Mouse (Mus musculus): ENCODE measurements around the gene 4921507P07Rik.
"Not testable (repeated sequence)": the region's sequence is repeated elsewhere in the genome, so short reads cannot be mapped to it uniquely, and the experiment has no call there.

The 4921507P07Rik gene

DNA sequence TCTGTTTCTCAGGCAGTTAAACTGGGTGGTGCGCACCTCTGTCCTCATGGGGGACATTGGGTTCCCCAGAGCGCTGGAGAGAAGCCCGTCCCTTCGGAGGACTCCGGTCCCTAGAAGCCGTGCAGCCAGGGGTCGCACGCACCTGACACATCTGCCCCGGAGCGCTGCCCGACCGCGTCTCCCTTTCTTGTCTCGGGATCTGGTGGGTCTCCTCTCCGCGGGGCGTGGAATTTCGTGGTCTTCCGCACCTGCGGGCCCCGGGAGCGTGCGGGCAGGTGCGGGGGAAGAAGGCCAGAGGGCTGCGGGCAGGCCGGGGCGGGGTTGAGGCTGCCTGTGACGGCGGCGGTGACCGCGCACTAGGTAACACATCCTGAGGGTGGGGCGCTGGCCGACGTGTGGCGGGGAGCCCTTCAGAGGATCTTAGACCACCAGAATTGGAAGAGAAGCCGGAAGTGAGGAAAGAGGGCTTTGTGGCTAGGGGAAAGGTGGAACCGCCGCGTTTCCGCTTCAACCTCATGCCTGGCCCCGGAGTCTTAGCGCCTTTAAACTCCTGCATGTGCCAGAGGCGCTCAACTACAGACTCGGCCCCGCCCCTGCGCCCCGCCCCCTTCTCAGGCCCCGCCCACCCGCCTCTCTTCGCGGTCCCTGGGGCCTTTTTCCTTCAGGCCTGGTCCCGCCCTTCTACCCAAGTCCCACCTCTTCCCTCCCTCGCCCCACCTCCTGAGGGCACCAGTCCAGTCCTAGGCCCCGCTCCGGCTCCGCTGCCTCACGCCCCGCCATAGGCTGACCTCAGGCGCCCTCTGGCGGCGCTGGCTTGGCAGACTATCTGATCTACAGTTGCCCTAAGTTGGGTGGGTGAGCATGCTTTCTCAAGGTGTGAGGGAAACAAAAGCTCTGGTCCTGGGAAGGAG lies at the start of gene 4921507P07Rik:
Gene 4921507P07Rik, minus strand, starts transcription at position 332 of the 911 bp plus-strand sequence.
- DNase-seq (ENCODE audit: low spot score in 2 of 2) = peak; percentile 82 to 89

- no peak for DNase-seq (ENCODE audit: low spot score in 2 of 2)
Measured at GRCm38 (mm10) chr6:50644701-50645100, 48.3 kb upstream of the 4921507P07Rik start.

DNA sequence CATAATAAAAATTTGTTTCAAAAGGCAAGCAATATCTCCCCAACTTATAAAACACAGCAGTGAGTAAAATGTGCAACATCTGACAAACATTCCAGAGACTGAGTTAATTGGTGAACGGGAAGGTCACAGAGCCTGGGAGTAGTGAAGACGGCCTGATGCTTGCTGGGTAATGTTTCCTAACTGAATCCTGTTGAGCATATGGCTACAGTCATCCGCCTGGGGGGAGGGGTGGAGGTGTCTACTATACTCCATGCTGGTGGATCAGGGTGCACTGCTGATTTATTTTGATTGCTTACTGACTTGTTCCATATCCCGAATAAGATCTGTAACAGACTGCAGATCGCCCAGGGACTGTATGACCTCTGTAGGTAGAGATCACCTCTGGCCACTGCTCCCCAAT lies 45.5 kb upstream of the 4921507P07Rik start:
- DNase-seq (ENCODE audit: low spot score in 2 of 2) = no peak

DNA sequence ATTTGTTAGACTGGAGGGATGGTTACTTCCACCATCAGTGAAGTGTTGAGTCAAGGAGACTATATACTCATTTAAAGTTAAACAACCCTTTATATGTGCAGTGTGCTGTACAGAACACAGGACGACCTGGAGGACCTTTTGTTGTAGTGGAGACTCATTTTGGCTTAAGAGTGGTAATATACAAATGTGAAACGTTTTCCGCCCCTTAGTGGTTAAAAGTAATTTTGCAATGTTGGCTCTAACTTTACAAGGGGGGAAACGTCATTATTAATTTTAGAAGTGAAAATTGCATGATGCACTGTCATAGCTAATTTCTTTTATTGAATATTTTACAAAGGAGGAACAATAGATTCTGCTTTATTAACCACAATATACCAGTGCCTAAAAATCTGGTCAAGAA lies 43.9 kb upstream of the 4921507P07Rik start:
- no peak for DNase-seq (ENCODE audit: low spot score in 2 of 2)

DNA sequence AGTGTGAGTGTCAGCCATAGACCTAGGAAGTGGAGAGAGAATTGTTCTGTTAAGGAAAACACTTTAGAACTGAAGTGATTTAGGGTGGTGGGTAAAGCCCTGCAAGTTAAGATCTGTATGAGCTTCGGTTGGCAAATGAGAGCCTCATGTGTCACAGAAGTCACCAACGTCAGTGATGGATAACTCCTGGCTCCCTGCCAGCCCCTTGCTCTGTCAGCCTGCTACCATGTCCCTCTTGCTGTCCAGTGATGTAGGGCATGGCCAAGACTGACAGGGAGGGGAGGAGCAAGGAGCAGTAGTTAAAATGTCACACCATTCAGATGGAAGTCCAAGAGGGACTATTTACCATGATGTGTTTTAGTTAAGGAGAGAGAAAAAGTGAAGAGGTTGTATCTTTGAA lies 43.2 kb upstream of the 4921507P07Rik start:
- no peak for DNase-seq (ENCODE audit: low spot score in 2 of 2)

GRCm38 (mm10) chr6:50626170-50626569 lies 29.7 kb upstream of the 4921507P07Rik start:
- not testable (repeated sequence) for DNase-seq (ENCODE audit: low spot score in 2 of 2)

DNA sequence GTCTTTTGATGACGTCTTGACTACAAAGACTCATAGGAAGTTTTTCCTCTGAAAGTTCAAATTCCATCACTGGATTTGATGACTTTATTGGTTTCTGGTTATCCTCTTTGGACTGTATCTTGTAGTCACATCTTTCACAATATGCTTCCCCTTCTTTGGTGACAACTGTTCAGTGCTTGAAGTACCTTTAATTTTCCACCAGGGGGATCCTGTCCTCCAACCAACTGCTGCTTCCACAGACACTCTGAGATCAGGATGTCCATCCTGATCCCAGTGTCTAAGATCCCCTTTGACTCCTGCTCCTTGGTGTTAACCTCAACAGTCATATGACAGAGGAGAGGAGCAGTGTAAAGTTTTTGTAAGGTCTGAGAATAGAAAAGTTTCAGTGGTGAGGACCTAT lies 21.8 kb upstream of the 4921507P07Rik start:
- DNase-seq (ENCODE audit: low spot score in 2 of 2) = not testable (repeated sequence)

GRCm38 (mm10) chr6:50601620-50602019 lies 5.2 kb upstream of the 4921507P07Rik start:
- DNase-seq (ENCODE audit: low spot score in 2 of 2) = no peak

GRCm38 (mm10) chr6:50598560-50598959 lies 2.1 kb upstream of the 4921507P07Rik start:
- peak in 1 of 2 experiments; percentile 16 for DNase-seq (ENCODE audit: low spot score in 2 of 2)

- DNase-seq (ENCODE audit: low spot score in 2 of 2) = no peak
Measured at GRCm38 (mm10) chr6:50594372-50594771, 2.1 kb downstream of the 4921507P07Rik start.

DNA sequence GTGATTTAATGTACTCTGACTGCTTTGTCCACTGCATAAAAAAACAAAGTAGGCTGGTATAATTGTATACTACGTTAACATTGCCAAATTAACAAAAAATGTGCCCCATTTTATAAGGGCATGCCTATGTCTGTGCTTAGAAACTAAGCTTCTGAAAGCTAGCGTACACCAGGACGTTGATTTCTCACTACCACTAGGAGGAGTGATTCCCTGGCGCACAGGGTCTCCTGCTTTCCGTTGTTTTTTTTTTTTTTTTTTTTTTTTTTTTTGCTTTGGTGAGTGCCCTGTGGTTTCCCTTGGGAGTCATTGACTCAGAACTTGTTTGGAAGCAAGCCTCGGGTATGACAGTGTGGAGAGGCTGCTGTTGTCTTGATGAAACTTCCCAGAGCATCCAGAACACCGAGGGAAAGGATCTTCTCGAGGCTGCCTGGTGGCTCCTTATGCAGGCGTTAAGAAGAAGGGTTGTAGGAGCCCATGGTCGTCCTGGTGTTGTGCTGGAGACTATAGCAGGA lies 3.0 kb downstream of the 4921507P07Rik start:
- no peak for DNase-seq (ENCODE audit: low spot score in 2 of 2)

- DNase-seq (ENCODE audit: low spot score in 2 of 2) = no peak
Measured at GRCm38 (mm10) chr6:50590234-50590633, 6.2 kb downstream of the 4921507P07Rik start.

GRCm38 (mm10) chr6:50588251-50588650 lies 8.2 kb downstream of the 4921507P07Rik start:
- peak in 1 of 2 experiments; percentile 25 for DNase-seq (ENCODE audit: low spot score in 2 of 2)

DNA sequence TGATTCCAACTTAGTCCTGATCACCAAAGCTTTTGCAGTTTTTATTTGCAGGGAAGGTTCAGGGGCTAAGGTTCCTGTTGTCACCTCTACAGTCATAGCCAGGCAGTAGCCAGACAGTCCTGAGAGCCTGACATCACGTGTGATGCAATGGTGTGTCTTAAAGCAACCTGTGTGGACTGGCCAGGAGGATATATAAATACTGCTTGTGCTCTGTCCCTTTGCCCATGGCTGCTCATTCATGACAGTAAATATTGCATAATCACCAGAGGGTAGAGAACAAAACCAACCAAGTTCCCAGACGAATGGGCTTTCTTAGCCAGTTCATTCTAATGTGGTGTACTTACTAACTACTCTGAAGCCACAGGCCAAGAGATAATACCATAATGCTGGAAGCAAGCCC lies 9.0 kb downstream of the 4921507P07Rik start:
- DNase-seq (ENCODE audit: low spot score in 2 of 2) = no peak

- no peak for DNase-seq (ENCODE audit: low spot score in 2 of 2)
Measured at GRCm38 (mm10) chr6:50586316-50586715, 10.1 kb downstream of the 4921507P07Rik start.

GRCm38 (mm10) chr6:50585733-50586132 lies 10.7 kb downstream of the 4921507P07Rik start:
- DNase-seq (ENCODE audit: low spot score in 2 of 2) = no peak

DNA sequence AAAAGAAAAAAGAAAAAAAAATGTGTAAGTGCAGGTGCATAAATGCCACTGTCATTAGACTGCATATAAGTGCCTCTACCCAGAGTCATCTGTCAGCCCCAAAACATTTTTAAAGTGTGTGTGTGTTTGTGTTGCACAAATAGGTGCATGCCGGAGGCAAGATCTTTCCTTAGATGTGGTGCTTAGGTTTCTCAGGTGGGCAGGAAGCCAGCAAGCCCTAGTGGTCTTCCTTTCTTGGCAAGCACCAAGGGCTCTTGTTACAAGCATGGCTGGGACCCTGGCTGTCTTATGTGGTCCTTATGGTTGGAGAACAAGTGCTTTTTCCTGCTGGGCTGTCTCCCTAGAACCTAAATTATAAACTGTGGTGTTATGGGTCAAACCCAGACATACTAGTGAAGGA lies 24.8 kb downstream of the 4921507P07Rik start:
- DNase-seq (ENCODE audit: low spot score in 2 of 2) = no peak

- DNase-seq (ENCODE audit: low spot score in 2 of 2) = no peak
Measured at GRCm38 (mm10) chr6:50566997-50567255, 29.5 kb downstream of the 4921507P07Rik start.

DNA sequence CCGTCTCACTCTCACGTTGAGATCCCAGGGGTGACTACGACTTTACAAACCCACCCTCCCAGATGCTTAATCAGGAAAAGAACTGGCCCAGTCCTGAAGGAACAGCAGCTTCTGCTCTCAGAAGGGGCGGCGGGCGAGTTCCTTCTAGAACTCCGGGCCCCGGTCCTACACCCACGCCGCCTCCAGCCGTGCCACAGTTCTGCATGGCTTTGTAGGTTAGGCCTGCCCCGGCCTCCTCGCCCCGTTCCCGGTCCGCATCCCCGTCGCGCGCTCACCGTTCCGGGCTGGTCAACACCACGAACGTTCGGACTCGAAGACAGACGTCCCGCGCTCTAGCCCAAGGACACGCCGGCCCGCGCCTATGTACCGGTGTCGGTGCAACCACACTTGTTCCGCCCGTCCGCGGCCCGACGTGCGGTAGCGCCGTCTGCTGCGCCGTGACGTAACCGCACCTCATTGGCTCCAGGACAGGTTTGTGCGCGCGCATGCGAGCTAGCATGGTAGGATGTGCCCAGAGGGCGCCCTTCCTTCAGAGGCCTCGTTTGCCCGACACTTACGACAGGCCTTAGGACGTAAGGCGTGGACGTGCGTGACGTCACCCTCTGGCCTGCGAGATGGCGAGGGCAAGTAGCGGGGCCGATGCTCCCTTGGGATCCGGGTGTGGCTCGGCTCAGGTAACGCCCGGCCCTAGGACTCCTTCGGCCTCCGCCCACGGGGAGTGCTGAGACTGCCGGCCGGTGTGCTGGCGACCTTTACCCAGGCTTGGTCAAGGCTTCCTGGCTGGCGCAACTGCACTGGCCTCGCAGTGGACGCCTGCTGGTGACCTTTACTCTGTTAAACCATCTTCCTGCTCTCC lies 30.1 kb downstream of the 4921507P07Rik start, which contains the start of gene Cycs:
Gene Cycs, minus strand, starts transcription at position 398 of the 856 bp plus-strand sequence.
- peak; percentile 99 to 100 for DNase-seq (ENCODE audit: low spot score in 2 of 2)

DNA sequence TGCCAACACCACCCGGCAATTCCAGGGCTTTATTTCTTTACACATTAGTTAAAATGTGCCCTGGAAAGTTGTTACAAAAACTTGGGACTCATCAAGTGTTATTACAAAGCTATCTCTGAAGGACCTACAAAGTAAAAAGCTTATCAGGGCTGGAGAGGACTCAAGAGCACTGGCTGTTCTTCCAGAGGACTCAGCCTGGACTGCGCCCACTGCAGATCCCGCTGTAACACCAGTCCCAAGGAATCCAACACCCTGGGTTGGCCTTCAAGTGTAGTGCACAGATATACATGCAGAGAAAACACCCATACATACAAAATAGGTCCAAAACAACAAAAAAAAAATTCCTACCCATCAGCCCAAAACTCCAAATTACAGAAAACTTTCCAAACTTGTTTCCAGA lies 32.8 kb downstream of the 4921507P07Rik start:
- no peak for DNase-seq (ENCODE audit: low spot score in 2 of 2)

DNA sequence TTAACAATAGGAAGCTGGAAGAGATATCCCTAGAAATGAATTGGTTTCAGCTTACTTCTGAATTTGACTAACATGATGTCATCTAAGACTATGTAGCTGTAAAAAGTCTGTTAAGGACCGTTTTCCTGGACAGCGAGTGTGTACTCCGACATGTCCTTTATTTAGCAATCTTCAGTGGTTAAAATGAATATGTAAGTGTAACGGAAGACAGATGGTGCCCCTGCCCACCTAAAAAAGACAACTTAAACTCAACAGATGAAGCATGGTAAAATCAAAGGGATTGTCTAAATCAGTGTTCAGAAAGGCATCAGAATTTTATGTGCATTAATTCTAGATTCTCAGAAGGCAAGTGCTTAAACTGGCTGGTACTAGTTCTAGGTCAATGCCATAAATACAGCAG lies 34.0 kb downstream of the 4921507P07Rik start:
- DNase-seq (ENCODE audit: low spot score in 2 of 2) = no peak

DNA sequence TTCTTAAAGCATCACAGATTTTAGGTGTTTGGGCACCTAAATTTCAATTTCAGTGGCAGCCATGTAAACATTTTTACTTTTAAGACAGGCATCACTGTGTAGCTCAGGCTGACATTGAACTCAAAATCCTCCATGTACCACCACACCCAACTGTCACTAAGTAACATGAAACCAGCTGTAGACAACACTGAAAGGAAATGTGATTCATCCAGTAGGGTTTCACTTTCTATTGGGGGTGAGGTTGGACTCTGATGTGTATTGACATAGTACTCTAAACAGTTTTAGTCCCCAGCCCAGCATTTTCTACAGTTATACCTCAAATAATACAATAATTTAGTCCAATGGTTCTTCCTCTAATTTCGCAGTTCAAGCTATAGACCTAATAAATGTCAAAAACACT lies 35.7 kb downstream of the 4921507P07Rik start:
- no peak for DNase-seq (ENCODE audit: low spot score in 2 of 2)
